Mouse (Mus musculus) hindbrain, embryonic 10.5 days (tissue): ENCODE measurements around the gene Ush2a. TPM values are rescaled to one million over a fixed set of nuclear protein-coding genes. Genes with fewer than 3 reads are reported as not detected.

Source experiments
- DNase-seq: peaks from one replicate; pipeline ENCODE4 v3.0.0-alpha.2; 2017; ENCODE audit warnings: low spot score
- H3K27ac ChIP-seq: fragments of 300-500 bp; sonication (generic); 2 replicates; pipeline ENCODE4 v1.5.1; 2016; ENCODE audit warnings: mild to moderate bottlenecking, moderate library complexity
- H3K27me3 ChIP-seq: fragments of 300-500 bp; sonication (generic); 2 replicates; pipeline ENCODE4 v1.6.1; 2016; ENCODE audit warnings: mild to moderate bottlenecking; ENCODE audit not compliant: poor library complexity, insufficient read depth, severe bottlenecking
- H3K36me3 ChIP-seq: fragments of 300-500 bp; sonication (generic); 2 replicates; pipeline ENCODE4 v1.6.1; 2016; ENCODE audit warnings: mild to moderate bottlenecking, moderate library complexity
- H3K4me1 ChIP-seq: fragments of 300-500 bp; sonication (generic); replicated peaks from 2 replicates; pipeline ENCODE4 v1.6.1; 2016; ENCODE audit warnings: mild to moderate bottlenecking
- H3K4me3 ChIP-seq: fragments of 300-500 bp; sonication (generic); 2 replicates; pipeline ENCODE4 v1.5.1; 2016; ENCODE audit warnings: mild to moderate bottlenecking, moderate library complexity
- H3K9me3 ChIP-seq: fragments of 300-500 bp; sonication (generic); 2 replicates; pipeline ENCODE4 v1.6.1; 2016; ENCODE audit warnings: mild to moderate bottlenecking, moderate library complexity
- WGBS: fragments of 180-500 bp; shearing (Covaris S2); methylation state at CpG from one replicate; pipeline ENCODE4 v1.1.7; 2016; 5-methylcytosine and 5-hydroxymethylcytosine counted together
- polyA plus RNA-seq: library from polyadenylated mRNA; unstranded; fragments of >200 nt; fragmentation: Nextera tagmentation; extraction: Ambion mirVana; gene quantifications from 2 replicates; pipeline ENCODE4 v1.2.1, GENCODE M21; 2016

Gene Ush2a
- polyA plus RNA-seq, 1 experiment from 2014 or later: 0.17 TPM

DNA sequence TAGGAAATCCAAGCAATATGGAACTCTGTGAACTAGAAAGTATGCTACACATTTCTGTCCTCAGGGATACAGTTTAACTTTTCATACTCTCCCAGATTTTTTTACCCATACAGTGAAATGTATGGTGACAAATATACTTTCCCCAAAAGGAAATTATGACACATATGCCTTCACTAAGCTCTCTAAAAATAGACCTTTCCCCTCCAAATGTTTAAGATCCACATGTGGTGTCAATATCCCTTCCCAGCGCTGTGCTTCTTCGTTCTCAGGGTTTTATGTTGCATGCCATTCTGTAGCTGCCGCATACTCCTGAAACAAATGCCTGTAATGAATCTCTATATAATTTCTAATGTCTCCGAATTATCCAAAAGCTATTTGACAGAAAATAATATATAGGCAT lies 58.4 kb downstream of the Ush2a start:
- Histone ChIP-seq H3K36me3 (no peaks in the 10 kb centered on the region), H3K9me3 (no peaks in the 10 kb centered on the region), H3K4me3 (no peak overlapping the region), H3K4me1 (no peaks in the 10 kb centered on the region), H3K27me3 (no peaks in the 10 kb centered on the region), H3K27ac (no peak overlapping the region)
- WGBS: 80% methylated on average over 4 of the region's 4 CpGs
- no peak for DNase-seq

- Histone ChIP-seq H3K4me3 (no peak overlapping the region), H3K36me3 (no peaks in the 10 kb centered on the region), H3K4me1 (no peaks in the 10 kb centered on the region), H3K27ac (no peak overlapping the region), H3K9me3 (no peaks in the 10 kb centered on the region), H3K27me3 (no peaks in the 10 kb centered on the region)
- DNase-seq: no peak
- WGBS: 82% methylated on average over 7 of the region's 7 CpGs
Observed at GRCm38 (mm10) chr1:188321534-188321933, 59.7 kb downstream of the Ush2a start.

GRCm38 (mm10) chr1:188330406-188330805 lies 68.6 kb downstream of the Ush2a start:
- H3K4me1 ChIP-seq: peaks cover 10% of the 10 kb centered on the region; the same call in 1 of the 2 replicates
- no peak overlapping the region for H3K27ac ChIP-seq
- no peak overlapping the region for H3K4me3 ChIP-seq
- WGBS: 90% methylated on average over 2 of the region's 2 CpGs
- no peaks in the 10 kb centered on the region for H3K27me3 ChIP-seq
- no peak for DNase-seq
- H3K9me3 ChIP-seq: no peaks in the 10 kb centered on the region
- H3K36me3 ChIP-seq: no peaks in the 10 kb centered on the region

GRCm38 (mm10) chr1:188333936-188334335 lies 72.1 kb downstream of the Ush2a start:
- DNase-seq: no peak
- Histone ChIP-seq H3K4me1 (peaks cover 10% of the 10 kb centered on the region; the same call in 1 of the 2 replicates), H3K27me3 (no peaks in the 10 kb centered on the region), H3K4me3 (no peak overlapping the region), H3K36me3 (no peaks in the 10 kb centered on the region), H3K27ac (no peak overlapping the region), H3K9me3 (no peaks in the 10 kb centered on the region)
- 92% methylated on average over 2 of the region's 2 CpGs for WGBS

DNA sequence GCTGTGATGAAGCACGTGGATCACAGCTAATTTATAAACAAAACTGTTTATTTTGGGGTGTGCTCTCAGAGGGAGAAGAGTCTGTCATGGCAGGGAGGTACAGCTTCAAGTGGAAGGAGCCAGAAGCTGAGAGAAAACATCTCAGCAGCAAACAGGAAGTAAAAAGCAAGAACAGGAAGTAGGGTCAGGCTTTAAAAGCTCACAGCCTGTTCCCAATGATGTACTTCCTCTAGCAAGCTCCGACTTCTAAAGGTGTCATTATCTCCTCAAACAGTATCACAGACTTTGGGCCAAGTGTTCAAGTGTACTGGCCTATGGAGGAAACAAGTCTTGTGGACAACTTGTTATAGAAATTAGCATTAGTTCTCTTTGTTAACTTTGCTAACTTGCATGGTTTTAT lies 85.9 kb downstream of the Ush2a start:
- DNase-seq: no peak
- Histone ChIP-seq H3K36me3 (no peaks in the 10 kb centered on the region), H3K27me3 (no peaks in the 10 kb centered on the region), H3K4me1 (no peaks in the 10 kb centered on the region), H3K27ac (no peak overlapping the region), H3K4me3 (no peak overlapping the region), H3K9me3 (no peaks in the 10 kb centered on the region)
- 65% methylated on average over 2 of the region's 2 CpGs for WGBS

DNA sequence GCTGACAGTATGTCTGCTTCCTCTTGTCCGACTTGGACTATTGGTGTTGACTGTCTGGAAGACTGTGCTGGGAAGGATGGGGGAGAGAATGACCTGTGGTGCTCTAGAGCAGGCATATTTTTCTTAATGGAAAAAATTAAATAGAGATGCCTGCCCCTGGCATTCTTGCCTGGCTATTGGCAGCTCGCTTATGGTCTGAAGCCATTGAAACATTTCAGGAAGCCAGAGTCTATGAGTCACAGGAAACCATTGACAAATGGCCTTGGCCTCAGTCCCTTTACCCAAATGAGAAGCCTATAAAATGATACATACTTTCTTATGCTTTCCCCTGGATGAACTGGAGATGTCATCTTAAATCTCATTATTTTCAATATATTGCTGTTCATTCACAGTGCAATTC lies 92.9 kb downstream of the Ush2a start:
- Histone ChIP-seq H3K4me3 (no peak overlapping the region), H3K36me3 (no peaks in the 10 kb centered on the region), H3K9me3 (no peaks in the 10 kb centered on the region), H3K27ac (no peak overlapping the region), H3K4me1 (no peaks in the 10 kb centered on the region), H3K27me3 (no peaks in the 10 kb centered on the region)
- 90% methylated on average over 2 of the region's 2 CpGs for WGBS
- no peak for DNase-seq

DNA sequence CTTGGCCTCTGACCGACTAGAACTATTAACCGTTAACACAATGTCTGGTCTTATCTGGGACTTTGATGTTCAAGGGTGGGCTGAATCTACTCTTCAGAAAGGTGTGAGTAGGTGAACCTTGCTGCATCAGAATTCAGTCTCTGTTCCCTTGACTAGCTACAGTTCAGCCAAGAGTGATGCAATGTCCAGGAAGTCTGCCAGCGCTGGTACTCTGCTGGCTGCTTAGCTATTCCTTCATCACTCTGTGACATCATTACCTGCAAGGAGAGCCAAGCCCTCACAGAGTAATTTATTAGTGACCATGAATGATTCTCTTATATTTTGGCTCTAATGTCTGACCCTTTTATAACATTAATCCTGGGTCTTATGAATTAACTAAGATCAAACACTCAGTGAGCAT lies 101.7 kb downstream of the Ush2a start:
- WGBS: 91% methylated on average over 3 of the region's 3 CpGs
- no peak for DNase-seq
- no peak overlapping the region for H3K4me3 ChIP-seq
- no peaks in the 10 kb centered on the region for H3K27me3 ChIP-seq
- no peaks in the 10 kb centered on the region for H3K9me3 ChIP-seq
- H3K4me1 ChIP-seq: no peaks in the 10 kb centered on the region
- H3K27ac ChIP-seq: no peak overlapping the region
- H3K36me3 ChIP-seq: no peaks in the 10 kb centered on the region

GRCm38 (mm10) chr1:188385180-188385579 lies 123.4 kb downstream of the Ush2a start:
- no peak overlapping the region for H3K4me3 ChIP-seq
- no peak for DNase-seq
- H3K27me3 ChIP-seq: no peaks in the 10 kb centered on the region
- peak overlapping the region; percentile 40 for H3K27ac ChIP-seq
- peaks cover 6% of the 10 kb centered on the region for H3K4me1 ChIP-seq
- no peaks in the 10 kb centered on the region for H3K36me3 ChIP-seq
- H3K9me3 ChIP-seq: no peaks in the 10 kb centered on the region
- 79% methylated on average over 1 of the region's 1 CpGs for WGBS

DNA sequence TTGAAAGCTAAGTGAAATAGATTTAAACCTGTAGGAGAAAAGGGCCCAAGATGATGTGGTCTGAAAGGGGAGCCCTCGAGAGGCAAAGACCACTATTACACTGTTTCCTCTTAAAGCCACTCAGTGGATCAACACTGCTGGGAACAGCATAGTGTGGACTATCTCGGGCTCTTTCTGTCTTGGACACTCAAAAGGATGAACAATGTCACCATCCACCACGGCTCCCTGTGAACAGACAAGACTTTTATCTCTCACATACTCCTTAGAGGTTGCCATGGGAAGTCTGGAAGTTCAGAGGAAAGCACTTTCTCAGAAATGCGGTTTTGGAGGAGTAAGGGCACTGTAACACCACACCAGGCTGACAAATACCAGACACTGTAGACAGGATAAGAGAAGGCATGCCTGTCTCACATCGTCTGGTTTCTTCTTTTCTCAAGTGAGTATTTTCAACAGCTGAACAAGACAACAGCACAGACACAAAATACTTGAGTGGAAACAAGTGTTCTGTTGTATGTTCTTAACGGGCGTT lies 124.0 kb downstream of the Ush2a start:
- 76% methylated on average over 7 of the region's 7 CpGs for WGBS
- no peaks in the 10 kb centered on the region for H3K9me3 ChIP-seq

GRCm38 (mm10) chr1:188387321-188387720 lies 125.5 kb downstream of the Ush2a start:
- Histone ChIP-seq H3K4me3 (no peak overlapping the region), H3K9me3 (no peaks in the 10 kb centered on the region), H3K27me3 (no peaks in the 10 kb centered on the region), H3K27ac (no peak overlapping the region), H3K36me3 (no peaks in the 10 kb centered on the region), H3K4me1 (peaks cover 6% of the 10 kb centered on the region)
- DNase-seq: no peak
- WGBS: 95% methylated on average over 3 of the region's 3 CpGs

More for the DNA sequence above, 124.0 kb downstream of the Ush2a start:
- DNase-seq: no peak
- Histone ChIP-seq H3K36me3 (no peaks in the 10 kb centered on the region), H3K27ac (no peak overlapping the region), H3K4me3 (no peak overlapping the region), H3K27me3 (no peaks in the 10 kb centered on the region), H3K4me1 (peaks cover 6% of the 10 kb centered on the region)

DNA sequence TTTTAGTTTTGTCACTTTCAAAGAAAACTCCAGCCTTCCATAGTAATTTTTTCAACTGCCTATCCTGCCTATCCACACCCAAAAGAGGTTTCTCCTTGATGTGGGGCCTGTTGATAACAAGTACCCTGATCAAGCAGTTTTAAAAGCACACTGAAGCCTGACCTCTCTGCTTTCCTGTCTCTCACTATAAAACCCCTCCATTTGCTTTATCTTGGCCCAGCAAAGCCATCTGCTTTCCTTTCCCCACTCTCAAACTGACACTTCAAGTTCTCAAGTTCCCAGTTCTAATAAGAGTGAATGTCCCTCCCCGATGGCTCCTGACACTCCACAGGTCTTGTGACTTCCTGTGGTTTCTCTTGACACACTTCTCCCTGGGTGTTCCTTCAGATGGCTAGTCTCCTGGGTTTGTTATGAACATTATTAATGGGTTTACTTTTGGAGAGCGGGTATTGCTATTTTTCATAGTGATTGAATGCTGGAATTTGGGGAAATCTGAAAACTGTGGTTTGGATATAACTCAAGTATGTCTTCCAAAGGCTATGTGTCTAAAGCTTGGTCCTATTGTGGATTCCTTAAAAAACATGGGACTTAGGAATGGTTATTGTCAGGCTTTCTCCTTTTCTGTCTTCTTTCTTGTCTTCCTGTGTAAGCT lies 126.1 kb downstream of the Ush2a start:
- no peak overlapping the region for H3K4me3 ChIP-seq
- H3K27me3 ChIP-seq: no peaks in the 10 kb centered on the region
- peaks cover 6% of the 10 kb centered on the region for H3K4me1 ChIP-seq
- H3K9me3 ChIP-seq: no peaks in the 10 kb centered on the region
- no peaks in the 10 kb centered on the region for H3K36me3 ChIP-seq
- WGBS: 83% methylated on average over 2 of the region's 2 CpGs
- DNase-seq: no peak
- no peak overlapping the region for H3K27ac ChIP-seq

GRCm38 (mm10) chr1:188390080-188390479 lies 128.3 kb downstream of the Ush2a start:
- H3K27me3 ChIP-seq: no peaks in the 10 kb centered on the region
- no peak for DNase-seq
- H3K4me3 ChIP-seq: no peak overlapping the region
- WGBS: 73% methylated on average over 6 of the region's 6 CpGs
- H3K4me1 ChIP-seq: peaks cover 2% of the 10 kb centered on the region
- H3K9me3 ChIP-seq: no peaks in the 10 kb centered on the region
- no peak overlapping the region for H3K27ac ChIP-seq
- no peaks in the 10 kb centered on the region for H3K36me3 ChIP-seq

- Histone ChIP-seq H3K36me3 (no peaks in the 10 kb centered on the region), H3K4me1 (no peaks in the 10 kb centered on the region), H3K27ac (no peak overlapping the region), H3K4me3 (no peak overlapping the region), H3K9me3 (no peaks in the 10 kb centered on the region), H3K27me3 (no peaks in the 10 kb centered on the region)
- WGBS: 93% methylated on average over 4 of the region's 4 CpGs
- DNase-seq: no peak
Observed at GRCm38 (mm10) chr1:188407176-188407575, 145.4 kb downstream of the Ush2a start.
